8 mouse cellular contexts compared by ENCODE assay signal in the genomic region with DNA sequence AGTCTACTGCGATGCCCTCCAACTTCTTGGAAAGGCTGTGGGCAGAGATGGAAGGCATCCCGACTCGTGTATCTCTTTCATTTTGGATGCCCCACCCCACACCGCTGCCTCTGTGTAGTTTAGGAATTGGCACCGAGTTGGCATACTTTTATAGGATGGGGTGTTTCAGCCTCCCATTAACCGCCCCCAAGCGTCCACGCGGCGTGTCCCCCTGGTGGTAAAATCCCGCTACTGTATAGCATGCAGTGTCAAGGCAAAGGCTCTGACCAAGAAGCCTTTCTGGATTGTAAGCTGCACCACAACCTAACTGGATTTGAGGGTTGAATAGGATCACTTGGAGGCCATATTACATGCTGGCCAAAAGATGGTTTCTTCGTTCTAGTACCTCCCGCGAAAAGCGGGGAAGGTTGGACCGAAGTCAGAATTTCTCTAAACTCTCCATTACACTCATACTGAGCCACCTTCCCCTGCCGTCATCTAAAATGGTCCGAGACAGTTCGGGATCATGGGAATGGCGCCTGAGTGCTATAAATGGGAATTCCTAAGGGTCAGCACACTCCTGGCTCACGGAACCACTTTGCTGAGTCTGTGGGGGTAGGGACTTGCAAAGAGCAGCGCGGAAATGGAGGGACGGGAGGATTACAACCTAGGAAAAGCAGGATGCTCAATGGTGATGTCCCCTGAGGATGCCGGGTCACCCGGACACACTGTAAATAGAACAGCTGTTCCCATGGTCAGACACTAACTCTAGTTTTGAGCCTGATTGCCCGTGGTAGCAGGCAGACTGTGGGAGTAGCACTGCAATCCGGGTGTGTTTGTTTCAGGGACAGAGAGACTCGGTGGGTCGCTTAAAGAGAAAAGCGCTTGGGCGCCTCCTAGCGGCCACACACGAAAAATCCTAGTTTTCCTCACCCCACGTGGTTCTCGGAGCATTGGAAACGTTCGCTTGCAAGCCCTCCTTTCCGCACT. TPM values are rescaled to one million over a fixed set of nuclear protein-coding genes. Genes with fewer than 3 reads are reported as not detected.
A peak's percentile ranks its signal among the peaks of the same experiment; 100 is the strongest.
DNase-seq lines count a peak whose midpoint lies in the region; ATAC-seq and TF ChIP-seq lines count a peak whose summit lies in the region.

No protein-coding gene starts in this region.

- no peaks in the 10 kb centered on the region for H3K9me3 ChIP-seq in ES-Bruce4 (replicated peaks; ENCODE audit: control insufficient read depth, insufficient read depth, low read length, poor library complexity, severe bottlenecking)
- no peaks in the 10 kb centered on the region for H3K9me3 ChIP-seq in heart, embryonic 16.5 days (replicated peaks; ENCODE audit: control insufficient read depth, low read length)
- H3K9me3 ChIP-seq in lung, embryonic 16.5 days (ENCODE audit: control insufficient read depth, low read length), result no peaks in the 10 kb centered on the region

- H3K4me1 ChIP-seq in ES-Bruce4 (ENCODE audit: control insufficient read depth, insufficient read depth, low read length), result no peaks in the 10 kb centered on the region
- no peaks in the 10 kb centered on the region for H3K4me1 ChIP-seq in bone marrow, adult 2 months (ENCODE audit: control insufficient read depth, insufficient read depth, low read length)
- H3K4me1 ChIP-seq in embryonic fibroblast, embryonic 13.5 days (ENCODE audit: control insufficient read depth, insufficient read depth, low read length), result peaks cover 2% of the 10 kb centered on the region; the same call in 1 of the 2 replicates
- H3K4me1 ChIP-seq in heart, embryonic 16.5 days (ENCODE audit: control insufficient read depth, insufficient read depth, low read length), result peaks cover 7% of the 10 kb centered on the region
- peaks cover 9% of the 10 kb centered on the region; the same call in 1 of the 2 replicates for H3K4me1 ChIP-seq in lung, embryonic 16.5 days (replicated peaks; ENCODE audit: control insufficient read depth, insufficient read depth, low read length)
- peaks cover 9% of the 10 kb centered on the region for H3K4me1 ChIP-seq in olfactory bulb, adult 2 months (ENCODE audit: control insufficient read depth, insufficient read depth, low read length)

- peak; percentile 64 to 69 for DNase-seq in kidney, postnatal 25 days
- peak; percentile 64 to 66 for DNase-seq in thymus, postnatal 36 days

- H3K27me3 ChIP-seq in ES-Bruce4 (ENCODE audit: control insufficient read depth, insufficient read depth, low read length, poor library complexity, severe bottlenecking), result peaks cover 4% of the 10 kb centered on the region
- peaks cover 71% of the 10 kb centered on the region for H3K27me3 ChIP-seq in heart, embryonic 16.5 days (ENCODE audit: control insufficient read depth, insufficient read depth, low read length)
- H3K27me3 ChIP-seq in lung, embryonic 16.5 days (ENCODE audit: control insufficient read depth, insufficient read depth, low read depth, low read length), result peaks cover 60% of the 10 kb centered on the region

- peak overlapping the region; percentile 87 for H3K4me3 ChIP-seq in ES-Bruce4 (ENCODE audit: low read depth, low read length)
- H3K4me3 ChIP-seq in bone marrow, adult 2 months (replicated peaks; ENCODE audit: control insufficient read depth, low read depth, low read length), result no peak overlapping the region
- H3K4me3 ChIP-seq in embryonic fibroblast, embryonic 13.5 days (ENCODE audit: insufficient read depth, low read length), result peak overlapping the region; percentile 35
- H3K4me3 ChIP-seq in heart, embryonic 16.5 days (ENCODE audit: low read length), result peak overlapping the region; percentile 45
- H3K4me3 ChIP-seq in lung, embryonic 16.5 days (ENCODE audit: low read length), result peak overlapping the region; percentile 36
- peak overlapping the region; percentile 3 for H3K4me3 ChIP-seq in olfactory bulb, adult 2 months (ENCODE audit: insufficient read depth, low read depth, low read length)

- no peak for TF ChIP-seq POLR2A in ES-Bruce4 (IDR thresholded peaks at IDR 0.05; ENCODE audit: insufficient read depth, low read length)
- TF ChIP-seq POLR2A in bone marrow, adult 2 months (IDR thresholded peaks at IDR 0.05; ENCODE audit: borderline replicate concordance, control insufficient read depth, low read depth, low read length), result no peak
- TF ChIP-seq POLR2A in embryonic fibroblast, embryonic 13.5 days (IDR thresholded peaks at IDR 0.05; ENCODE audit: low read depth, low read length), result no peak
- TF ChIP-seq POLR2A in olfactory bulb, adult 2 months (IDR thresholded peaks at IDR 0.05; ENCODE audit: insufficient read depth, low read depth, low read length), result no peak

- peak overlapping the region; percentile 71 for H3K4me2 ChIP-seq in heart, embryonic 16.5 days (ENCODE audit: low read depth, low read length)
- H3K4me2 ChIP-seq in lung, embryonic 16.5 days (ENCODE audit: low read depth, low read length), result peak overlapping the region; percentile 57

- H3K36me3 ChIP-seq in ES-Bruce4 (ENCODE audit: control insufficient read depth, insufficient read depth, low read length, poor library complexity, severe bottlenecking), result no peaks in the 10 kb centered on the region
- H3K36me3 ChIP-seq in heart, embryonic 16.5 days (ENCODE audit: control insufficient read depth, insufficient read depth), result no peaks in the 10 kb centered on the region
- no peaks in the 10 kb centered on the region for H3K36me3 ChIP-seq in lung, embryonic 16.5 days (ENCODE audit: control insufficient read depth, insufficient read depth, low read length)

- ATAC-seq in heart, embryonic 16.5 days (replicated peaks; ENCODE audit: extremely low read depth, insufficient read depth, low FRiP score), result peak; percentile 78
- peak; percentile 82 for ATAC-seq in lung, embryonic 16.5 days (ENCODE audit: low read depth)

- 3% methylated on average over 39 of the region's 39 CpGs for WGBS in bone marrow, adult 2 months
- WGBS in heart, embryonic 16.5 days, result under 1% methylated on average over 39 of the region's 39 CpGs
- WGBS in lung, embryonic 16.5 days, result 1% methylated on average over 39 of the region's 39 CpGs
- 1% methylated on average over 39 of the region's 39 CpGs for WGBS in olfactory bulb, adult 2 months

- peak overlapping the region; percentile 42; the same call in 1 of the 2 replicates for H3K9ac ChIP-seq in ES-Bruce4 (ENCODE audit: low read depth, poor library complexity, severe bottlenecking)
- peak overlapping the region; percentile 26; the same call in 1 of the 2 replicates for H3K9ac ChIP-seq in heart, embryonic 16.5 days (ENCODE audit: low read length)
- no peak overlapping the region for H3K9ac ChIP-seq in lung, embryonic 16.5 days (ENCODE audit: low read length)

- H3K27ac ChIP-seq in ES-Bruce4 (ENCODE audit: insufficient read depth, low read length), result no peak overlapping the region
- no peak overlapping the region for H3K27ac ChIP-seq in bone marrow, adult 2 months (ENCODE audit: control insufficient read depth, insufficient read depth, low read depth, low read length, poor library complexity)
- H3K27ac ChIP-seq in embryonic fibroblast, embryonic 13.5 days (ENCODE audit: insufficient read depth, low read length), result no peak overlapping the region
- H3K27ac ChIP-seq in heart, embryonic 16.5 days (ENCODE audit: low read length), result no peak overlapping the region
- no peak overlapping the region for H3K27ac ChIP-seq in lung, embryonic 16.5 days (ENCODE audit: low read length)
- H3K27ac ChIP-seq in olfactory bulb, adult 2 months (ENCODE audit: insufficient read depth, low read depth, low read length), result no peak overlapping the region

- TF ChIP-seq CTCF in ES-Bruce4 (IDR thresholded peaks at IDR 0.05; ENCODE audit: low read depth, low read length), result peak; percentile 66
- peak; percentile 56 for TF ChIP-seq CTCF in bone marrow, adult 2 months (IDR thresholded peaks at IDR 0.05; ENCODE audit: control insufficient read depth, insufficient read depth, low read length)
- TF ChIP-seq CTCF in embryonic fibroblast, embryonic 13.5 days (IDR thresholded peaks at IDR 0.05; ENCODE audit: borderline replicate concordance, insufficient read depth, low read length), result peak; percentile 56; the same call in 1 of the 2 replicates
- peak; percentile 85 for TF ChIP-seq CTCF in olfactory bulb, adult 2 months (IDR thresholded peaks at IDR 0.05; ENCODE audit: insufficient read depth, low read depth, low read length)

- no peak for TF ChIP-seq EP300 in ES-Bruce4 (IDR thresholded peaks at IDR 0.05; ENCODE audit: insufficient read depth, low read depth, low read length)

RNA-seq across cellular contexts. Expression of a gene that starts 15.7 kb away (rescaled TPM):
- polyA plus RNA-seq in ES-Bruce4 (2011; ENCODE audit: insufficient read depth, insufficient read length, low read depth, missing spikeins), result not detected in 2 replicates
- polyA plus RNA-seq in bone marrow, adult 2 months (2011; ENCODE audit: insufficient read depth, insufficient read length, low replicate concordance, missing spikeins), result not detected in 2 replicates
- polyA plus RNA-seq in embryonic fibroblast, embryonic 13.5 days (2011; ENCODE audit: insufficient read length, low read depth, missing spikeins), result not detected in 2 replicates
- polyA plus RNA-seq in heart, embryonic 16.5 days (2015; fragmentation: Nextera tagmentation; extraction: Ambion mirVana), result not detected in 2 replicates
- not detected in 2 replicates for polyA plus RNA-seq in lung, embryonic 16.5 days (2015; fragmentation: Nextera tagmentation; extraction: Ambion mirVana)
- polyA plus RNA-seq in olfactory bulb, adult 2 months (2012; ENCODE audit: insufficient read depth, insufficient read length, low replicate concordance, missing spikeins), result not detected in 2 replicates
